Mouse (Mus musculus) brain, embryonic 18.5 days (tissue): ENCODE data around the gene Fam126b.
"Not testable (repeated sequence)": the region's sequence is repeated elsewhere in the genome, so short reads cannot be mapped to it uniquely, and the experiment has no call there.

ENCODE experiments used
- DNase-seq: peaks from one replicate; pipeline ENCODE4 v3.0.0-alpha.2; 2012; ENCODE audit warnings: low read depth, low spot score

Fam126b gene

GRCm38 (mm10) chr1:58568456-58569130 lies 17.5 kb downstream of the Fam126b start:
- no peak for DNase-seq

- DNase-seq, result no peak
Observed at GRCm38 (mm10) chr1:58566621-58567020, 19.5 kb downstream of the Fam126b start.

DNA sequence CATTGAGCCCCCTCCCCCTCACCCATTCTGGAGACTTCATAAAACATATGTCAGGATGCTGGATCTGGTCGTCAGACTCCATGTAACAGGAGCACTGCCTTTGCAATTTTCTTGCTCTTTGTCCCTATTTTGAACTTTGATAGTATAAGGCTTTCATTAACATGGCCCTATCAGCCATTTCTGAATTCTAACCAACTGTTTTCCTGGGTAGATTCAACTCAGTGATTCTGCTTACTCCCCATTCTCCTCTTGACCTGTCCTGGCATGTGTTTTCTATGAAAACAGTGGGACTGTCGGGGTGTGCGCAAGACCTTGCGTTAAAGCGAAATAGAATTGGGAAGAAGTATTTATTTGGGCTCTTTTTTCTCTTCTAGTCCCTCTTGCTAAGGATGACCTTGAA lies 21.1 kb downstream of the Fam126b start:
- DNase-seq, result no peak

DNA sequence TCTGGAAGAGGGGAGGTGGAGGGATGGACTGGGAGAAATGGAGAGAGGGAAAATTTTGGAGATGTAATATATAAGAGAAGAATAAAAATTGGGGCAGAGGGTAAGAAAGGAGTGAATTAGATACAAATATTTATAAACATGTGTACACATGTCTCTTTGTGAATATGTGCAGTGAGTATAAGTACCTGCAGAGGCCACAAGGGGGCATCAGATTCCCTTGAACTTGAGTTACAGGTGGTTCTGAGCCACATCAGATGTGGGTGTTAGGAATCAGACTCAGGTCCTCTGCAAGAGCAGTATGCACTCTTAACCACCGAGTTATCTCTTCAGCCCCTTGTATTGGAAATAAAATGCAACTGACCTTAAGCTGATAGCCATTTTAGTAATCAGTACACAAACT lies 23.7 kb downstream of the Fam126b start:
- DNase-seq, result no peak

- not testable (repeated sequence) for DNase-seq
Observed at GRCm38 (mm10) chr1:58560370-58560769, 25.8 kb downstream of the Fam126b start.

DNA sequence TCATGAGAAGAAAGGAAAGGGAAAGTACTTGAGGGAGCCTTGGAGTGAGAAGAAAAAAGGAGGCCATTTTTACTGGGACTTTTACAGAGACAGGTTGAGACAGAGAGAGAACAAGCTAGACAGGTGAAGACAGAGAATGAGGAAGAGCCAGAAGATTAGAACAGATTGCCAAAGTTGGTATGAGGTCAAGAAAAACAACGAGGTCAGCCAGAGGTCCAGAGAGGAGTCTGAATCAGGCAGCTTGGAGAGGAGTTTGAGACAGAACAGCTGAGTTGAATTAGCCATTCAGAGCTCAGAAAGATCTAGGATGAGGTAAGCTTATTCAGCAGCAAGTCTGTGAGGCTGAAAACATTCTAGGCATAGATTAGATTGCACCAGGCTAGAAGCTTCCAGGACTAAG lies 44.7 kb downstream of the Fam126b start:
- no peak for DNase-seq

DNA sequence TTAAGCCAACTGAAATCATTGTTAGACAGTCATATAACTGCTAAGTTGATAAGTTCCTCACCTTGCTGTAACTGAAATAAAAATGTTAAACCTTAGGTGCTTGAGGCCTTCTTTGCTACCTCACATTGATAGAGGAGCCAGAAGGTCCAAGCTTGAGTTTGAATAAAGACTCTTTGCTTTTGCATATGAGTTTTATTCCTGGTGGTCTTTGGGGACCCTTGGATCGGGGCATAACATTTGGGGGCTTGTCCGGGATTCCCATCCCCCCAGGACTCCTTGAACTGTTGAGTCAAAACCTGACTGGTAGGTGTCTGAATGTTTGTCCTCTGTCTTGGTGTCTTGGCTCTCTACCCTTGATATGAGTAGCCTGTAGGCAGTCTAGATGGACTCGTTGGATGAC lies 78.9 kb downstream of the Fam126b start:
- no peak for DNase-seq

DNA sequence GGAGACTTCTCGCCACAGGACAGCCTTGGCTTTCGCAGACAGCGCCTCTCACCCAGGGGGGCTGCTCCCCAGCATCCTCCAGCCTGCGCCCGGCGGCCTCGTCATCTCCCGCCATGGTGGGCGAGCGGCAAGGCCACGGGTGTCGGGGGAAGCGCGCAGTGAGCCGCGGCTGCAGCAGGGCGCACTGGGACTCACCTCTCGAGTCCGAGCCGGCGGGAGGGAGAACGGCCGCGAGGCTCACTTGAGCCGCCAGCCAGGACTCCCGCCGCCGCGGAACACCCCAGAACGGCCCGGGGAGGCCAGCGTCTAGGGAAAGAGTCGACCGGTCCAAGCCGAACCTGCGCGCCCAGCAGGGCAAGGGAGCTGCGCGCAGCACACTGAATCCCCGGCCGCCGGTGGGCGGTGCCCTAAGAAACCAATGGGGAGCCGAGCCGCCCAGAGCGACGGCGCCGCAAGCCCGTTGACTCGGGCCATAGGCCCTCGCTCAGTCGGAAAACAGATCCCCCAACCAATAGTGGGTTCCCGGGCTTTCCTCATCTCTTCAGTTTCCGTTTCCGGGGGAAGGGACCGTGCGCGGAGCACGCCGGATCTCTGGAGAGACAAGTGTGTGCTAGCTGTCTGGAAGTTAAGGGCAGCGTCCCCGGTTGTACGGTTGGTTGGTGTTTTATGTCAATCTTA lies 81.4 kb downstream of the Fam126b start, which contains the start of gene Orc2:
Gene Orc2, minus strand, starts transcription at position 533 of the 678 bp plus-strand sequence.
- peak; percentile 92 for DNase-seq

- DNase-seq, result no peak
Observed at GRCm38 (mm10) chr1:58503793-58504370, 82.2 kb downstream of the Fam126b start.

GRCm38 (mm10) chr1:58503134-58503533 lies 83.0 kb downstream of the Fam126b start:
- no peak for DNase-seq

- DNase-seq, result no peak
Observed at GRCm38 (mm10) chr1:58498758-58499157, 87.4 kb downstream of the Fam126b start.

DNA sequence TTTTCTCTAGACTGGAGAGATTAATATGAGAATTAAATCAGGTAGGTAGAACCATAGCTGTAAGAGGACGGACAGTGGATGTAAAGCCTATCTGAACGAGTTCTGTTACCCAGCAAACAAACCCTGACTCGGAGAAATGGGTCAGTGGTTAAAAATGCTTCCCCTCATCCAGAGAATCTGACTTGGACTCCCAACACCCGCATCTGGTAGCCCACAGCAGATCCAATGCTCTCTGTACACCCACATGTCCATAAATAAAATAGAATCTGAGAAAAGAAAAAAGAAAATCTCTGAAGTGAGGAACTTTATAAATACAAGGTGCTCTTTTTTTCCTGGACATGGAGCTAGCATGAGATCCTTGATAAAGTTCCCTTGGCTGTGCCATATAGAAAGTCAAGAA lies 88.4 kb downstream of the Fam126b start:
- no peak for DNase-seq

GRCm38 (mm10) chr1:58495603-58496002 lies 90.5 kb downstream of the Fam126b start:
- DNase-seq, result no peak

DNA sequence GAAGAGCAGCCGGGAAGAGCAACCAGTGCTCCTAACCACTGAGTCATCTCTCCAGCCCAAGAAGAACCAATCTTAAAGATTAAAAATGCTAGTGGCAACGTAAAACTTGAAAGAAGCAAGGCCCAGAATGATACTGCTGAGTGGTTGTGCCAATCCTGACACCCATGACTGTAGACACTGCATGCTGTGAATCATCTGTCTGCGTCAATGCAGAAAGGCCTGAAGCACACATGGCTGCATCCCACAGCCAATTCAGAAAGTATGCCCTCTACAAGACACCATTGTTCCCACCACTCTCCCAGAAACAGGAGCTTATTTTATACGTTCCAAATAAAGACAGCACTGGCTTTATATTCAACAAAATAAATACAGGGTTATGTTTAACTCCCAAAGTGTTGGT lies 103.5 kb downstream of the Fam126b start:
- no peak for DNase-seq

DNA sequence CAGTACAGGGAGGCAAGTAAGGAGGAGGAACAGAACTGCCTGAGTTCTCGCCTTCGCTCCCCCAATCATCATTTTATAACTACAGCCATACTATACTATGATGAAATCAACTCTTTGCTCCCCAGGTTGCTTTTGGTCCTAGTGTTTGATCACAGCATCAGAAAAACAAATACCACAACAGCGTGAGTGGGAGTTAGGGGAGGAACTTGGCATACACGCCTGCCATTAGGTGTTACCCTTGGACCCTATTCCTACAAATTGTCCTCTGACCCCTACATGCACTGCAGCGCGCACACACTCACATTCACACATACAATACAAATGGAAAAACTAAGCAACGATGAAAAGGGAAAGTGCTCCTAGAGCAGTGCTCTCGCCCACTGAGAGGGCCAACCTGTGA lies 110.5 kb downstream of the Fam126b start:
- no peak for DNase-seq
